Mouse (Mus musculus) thymus, postnatal 0 days (tissue): ENCODE data around the gene Kctd12b. TPM values are rescaled to one million over a fixed set of nuclear protein-coding genes. Genes with fewer than 3 reads are reported as not detected.
"Not testable (repeated sequence)": the region's sequence is repeated elsewhere in the genome, so short reads cannot be mapped to it uniquely, and the experiment has no call there.

Experiments used
- DNase-seq: peaks from one replicate; pipeline ENCODE4 v3.0.0-alpha.2; 2015; ENCODE audit warnings: low spot score
- polyA plus RNA-seq: library from polyadenylated mRNA; unstranded; fragments of >200 nt; fragmentation: Nextera tagmentation; extraction: Ambion mirVana; gene quantifications from 2 replicates; pipeline ENCODE4 v1.2.1, GENCODE M21; 2015

The Kctd12b gene
- polyA plus RNA-seq = 2.4 and 2.5 TPM in 2 replicates

DNA sequence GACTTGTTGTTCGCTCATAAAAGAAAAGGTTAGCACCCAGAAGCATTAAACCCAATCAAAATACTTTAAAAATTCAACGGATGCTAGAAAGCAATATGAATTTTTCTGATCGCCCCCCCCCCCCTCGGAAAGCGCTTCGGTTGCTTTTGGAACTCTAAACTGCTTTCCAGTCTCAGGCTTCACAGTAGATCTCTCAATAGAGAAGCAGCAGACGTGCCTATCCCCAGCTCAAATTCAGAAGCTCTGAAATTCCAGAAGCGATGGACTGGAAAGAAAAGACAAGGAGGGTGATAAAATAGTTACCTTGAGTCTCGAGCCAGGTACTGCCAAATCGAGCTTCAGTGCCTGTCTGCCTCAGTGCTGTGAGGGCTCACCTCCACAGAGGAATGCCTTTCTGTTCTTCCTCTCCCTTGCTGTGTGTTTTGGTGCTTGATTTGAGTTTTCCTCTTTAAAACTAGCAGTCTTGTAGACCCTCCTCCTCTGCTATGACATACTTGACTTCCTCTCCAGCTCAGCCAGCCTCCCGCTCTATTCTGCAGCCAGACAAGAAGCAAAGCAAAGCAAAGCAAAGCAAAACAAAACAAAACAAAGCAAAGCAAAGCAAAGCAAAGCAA, at the start of gene Kctd12b:
TSS of gene Kctd12b (minus strand) at position 610 of the 614 bp plus-strand sequence.
- no peak for DNase-seq

- DNase-seq = no peak
These were observed 46.3 kb upstream of the Kctd12b start for GRCm38 (mm10) chrX:153742493-153742892.

GRCm38 (mm10) chrX:153735697-153736096, 39.5 kb upstream of the Kctd12b start:
- no peak for DNase-seq

DNA sequence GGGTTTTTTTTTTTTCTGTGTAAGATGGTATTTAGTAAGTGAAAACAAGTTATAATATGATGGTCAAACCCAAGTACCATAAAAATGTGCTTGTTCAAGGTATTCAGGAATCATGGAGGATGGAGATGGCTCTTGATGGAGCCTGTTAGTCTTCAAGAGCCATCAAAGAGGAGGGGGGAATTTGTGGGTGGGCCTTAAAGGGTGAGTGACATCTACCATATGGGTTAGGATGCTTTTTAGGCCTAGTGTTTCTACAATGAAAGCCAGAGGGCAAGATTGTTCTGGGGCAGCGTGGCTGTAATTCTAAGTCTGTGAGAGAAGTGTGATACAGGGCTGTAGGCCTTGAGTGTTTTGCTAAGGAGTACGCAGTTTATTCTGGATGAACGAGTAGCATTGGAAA, 28.2 kb upstream of the Kctd12b start:
- DNase-seq = no peak

GRCm38 (mm10) chrX:153723110-153723916, 27.1 kb upstream of the Kctd12b start, which contains the start of gene Nbdy:
Gene Nbdy, plus strand, starts transcription at chrX:153723590.
- DNase-seq = peak; percentile 46

- DNase-seq = no peak
These were observed 23.4 kb upstream of the Kctd12b start for GRCm38 (mm10) chrX:153719602-153720001.

- no peak for DNase-seq
These were observed 20.5 kb upstream of the Kctd12b start for GRCm38 (mm10) chrX:153716716-153717115.

DNA sequence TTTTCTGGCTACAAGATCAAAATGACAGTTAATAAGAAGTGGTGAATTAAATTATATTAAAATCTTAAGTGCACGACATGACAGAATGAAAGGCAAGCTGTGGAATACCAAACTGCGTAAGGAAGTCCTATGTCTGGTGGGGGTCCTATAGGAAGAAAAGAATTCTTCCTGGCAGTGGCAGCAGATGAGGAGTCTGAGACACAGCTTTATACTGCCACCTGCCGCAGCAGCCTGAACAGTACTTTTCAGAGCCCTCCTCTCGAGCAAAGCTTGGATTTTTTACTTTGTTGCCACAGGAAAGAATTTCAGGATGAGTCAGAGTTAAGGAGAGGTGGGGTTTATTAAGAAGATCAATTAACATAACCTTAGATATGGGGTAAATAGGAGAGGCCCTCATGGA, 11.5 kb upstream of the Kctd12b start:
- DNase-seq = no peak

- DNase-seq = no peak
These were observed 4.3 kb upstream of the Kctd12b start for GRCm38 (mm10) chrX:153700463-153700862.

DNA sequence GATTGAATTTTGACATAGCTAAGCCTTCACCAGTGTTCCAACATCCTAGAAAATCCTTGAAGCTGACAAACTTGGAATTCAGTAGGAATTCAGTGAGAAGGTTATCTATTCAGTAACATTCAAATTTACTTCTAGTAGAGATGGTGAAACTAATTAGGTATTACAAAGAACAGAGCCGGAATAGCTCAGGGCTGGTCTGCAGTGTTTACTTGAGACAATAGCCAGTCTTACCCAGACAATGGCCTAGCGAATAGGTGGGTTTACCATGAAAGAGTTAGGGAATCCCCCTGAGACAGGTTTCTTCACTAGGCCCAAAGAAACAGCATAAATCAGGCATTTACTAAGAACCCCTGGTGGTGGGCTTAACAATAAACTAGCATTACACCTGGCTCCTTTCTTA, 28.0 kb downstream of the Kctd12b start:
- not testable (repeated sequence) for DNase-seq

- no peak for DNase-seq
These were observed 31.3 kb downstream of the Kctd12b start for GRCm38 (mm10) chrX:153664903-153665302.

DNA sequence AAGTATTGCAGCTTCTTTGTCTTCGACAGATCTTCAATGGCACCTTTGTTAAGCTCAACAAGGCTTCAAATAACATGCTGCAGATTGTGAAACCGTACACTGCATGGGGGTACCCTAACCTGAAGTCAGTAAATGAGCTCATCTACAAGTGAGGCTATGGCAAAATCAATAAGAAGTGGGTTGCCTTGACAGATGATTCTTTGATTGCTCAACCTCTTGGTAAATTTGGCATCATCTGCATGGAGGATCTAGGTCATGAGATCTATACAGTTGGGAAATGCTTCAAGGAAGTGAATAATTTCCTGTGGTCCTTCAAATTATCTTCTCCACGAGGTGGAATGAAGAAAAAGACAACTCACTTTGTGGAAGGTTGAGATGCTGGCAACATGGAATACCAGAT, 39.2 kb downstream of the Kctd12b start:
- DNase-seq = no peak

DNA sequence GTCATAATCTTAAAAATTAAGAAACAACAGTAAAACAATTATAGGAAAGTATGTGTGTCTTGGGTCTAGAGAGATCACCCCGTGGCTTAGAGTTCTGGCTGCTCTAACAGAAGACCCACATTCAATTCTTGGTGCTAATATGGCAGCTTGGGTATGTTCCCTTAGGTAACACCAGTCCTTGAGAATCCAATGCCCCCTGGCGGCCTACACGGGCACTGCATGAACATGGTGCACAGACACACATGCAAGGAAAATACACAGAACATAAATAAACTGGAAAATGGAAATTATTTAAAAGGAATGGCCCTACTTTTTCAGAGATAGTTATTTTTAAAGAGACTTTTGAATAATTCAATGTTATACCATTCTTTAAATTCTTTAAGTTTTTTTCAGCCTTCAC, 55.6 kb downstream of the Kctd12b start:
- peak; percentile 11 for DNase-seq

DNA sequence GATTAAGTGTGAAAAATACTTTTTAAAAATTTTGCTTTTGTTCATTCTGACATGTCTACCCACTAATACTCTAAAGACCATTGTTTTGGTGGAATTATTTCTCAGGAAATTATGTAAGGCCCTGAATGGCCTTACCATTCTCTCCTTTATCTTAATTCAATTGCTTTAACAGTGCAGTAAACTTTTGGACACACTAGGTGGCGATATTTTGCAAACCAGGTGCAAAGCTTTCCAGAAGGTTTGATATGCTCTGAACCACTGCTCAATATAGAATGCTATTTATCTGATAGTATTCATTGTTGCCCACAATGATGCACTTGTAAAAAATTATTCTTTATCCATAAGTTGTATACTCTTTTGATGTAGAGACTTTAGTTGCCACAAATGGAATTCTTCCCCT, 59.9 kb downstream of the Kctd12b start:
- DNase-seq = peak; percentile 18

Other genes starting within 250 kb of the Kctd12b start
- gene Ubqln2, start 198.2 kb downstream of the Kctd12b start, polyA plus RNA-seq = 8.7 and 9.2 TPM in 2 replicates
- not detected in 2 replicates for gene Cypt3, start 137.8 kb downstream of the Kctd12b start, polyA plus RNA-seq
- 98.5 and 98.8 TPM in 2 replicates for gene Nbdy, start 27.2 kb upstream of the Kctd12b start, polyA plus RNA-seq
- 2.8 and 3.7 TPM in 2 replicates for gene Spin2c, start 135.8 kb upstream of the Kctd12b start, polyA plus RNA-seq